Mouse (Mus musculus): ENCODE measurements at regions not wholly inside any gene's neighbourhood (a gene's known extent, or its start where the extent isn't known, plus 50 kb on each side); places are given as distances from the start of the nearest gene placed in this dataset.

- dilution Hi-C loops (cut with MboI; ENCODE audit: extremely low pct_ligation_motif_present, extremely low pct_unique_long_range_greater_than_20kb, low sequenced_read_pairs) (no loop called here), in situ Hi-C loops (cut with MboI; ENCODE audit: low pct_ligation_motif_present, low pct_unique_long_range_greater_than_20kb, low sequenced_read_pairs) (no loop called here)
- Histone ChIP-seq H3K27ac (ENCODE audit: insufficient read depth, low read depth) (no peak overlapping the region), H3K9ac (ENCODE audit: insufficient read depth, low read depth) (no peak overlapping the region), H3K4me2 (ENCODE audit: insufficient read depth, low read depth, poor library complexity, severe bottlenecking) (no peak overlapping the region), H3K79me2 (replicated peaks; ENCODE audit: control insufficient read depth, extremely low read depth, insufficient read depth, poor library complexity, severe bottlenecking) (no peaks in the 10 kb centered on the region), H3K4me1 (ENCODE audit: control insufficient read depth in 1 of 2, insufficient read depth in 2 of 2) (no peaks in the 10 kb centered on the region), H3K27me3 (replicated peaks) (no peaks in the 10 kb centered on the region), H3K9me3 (replicated peaks; ENCODE audit: low read length) (peaks cover 36% of the 10 kb centered on the region), H3K4me3 (replicated peaks in 1 of 3; ENCODE audit: low read depth in 2 of 3, low read length in 2 of 3, poor library complexity in 1 of 3) (no peak overlapping the region), H3K36me3 (replicated peaks in 1 of 2; ENCODE audit: control insufficient read depth in 1 of 2, insufficient read depth in 1 of 2, low read length in 1 of 2) (no peaks in the 10 kb centered on the region)
- no peak for TF ChIP-seq ETS1 (conservative IDR thresholded peaks at IDR 0.05; ENCODE audit: low read depth, low read length)
- no peak for TF ChIP-seq ZMIZ1 (IDR thresholded peaks at IDR 0.05; ENCODE audit: low read depth, low read length)
- no peak for TF ChIP-seq POLR2A (IDR thresholded peaks at IDR 0.05; ENCODE audit: low read depth, low read length)
- no peak for TF ChIP-seq SMC3 (IDR thresholded peaks at IDR 0.05; ENCODE audit: low read depth, low read length)
- no peak for TF ChIP-seq ZNF384 (IDR thresholded peaks at IDR 0.05; ENCODE audit: low read depth, low read length)
- TF ChIP-seq JUN (IDR thresholded peaks at IDR 0.05; ENCODE audit: insufficient read depth, low read depth, low read length), result no peak
- no peak for TF ChIP-seq MAZ (IDR thresholded peaks at IDR 0.05; ENCODE audit: low read depth, low read length)
- no peak for TF ChIP-seq HCFC1 (IDR thresholded peaks at IDR 0.05; ENCODE audit: low read depth, low read length)
- no peak for TF ChIP-seq RCOR1 (conservative IDR thresholded peaks at IDR 0.05; ENCODE audit: low read depth, low read length)
- no peak for TF ChIP-seq MXI1 (IDR thresholded peaks at IDR 0.05; ENCODE audit: low read depth, low read length)
- no peak for TF ChIP-seq RAD21 (IDR thresholded peaks at IDR 0.05; ENCODE audit: low read depth, low read length)
- TF ChIP-seq KAT2A (IDR thresholded peaks at IDR 0.05; ENCODE audit: insufficient replicate concordance, low read length), result no peak
- TF ChIP-seq POLR2AphosphoS2 (IDR thresholded peaks at IDR 0.05; ENCODE audit: low read depth, low read length), result no peak
- TF ChIP-seq JUND (conservative IDR thresholded peaks at IDR 0.05; ENCODE audit: low read depth, low read length), result no peak
- TF ChIP-seq TCF12 (IDR thresholded peaks at IDR 0.05; ENCODE audit: low read depth, low read length), result no peak
- TF ChIP-seq MAFK (IDR thresholded peaks at IDR 0.05; ENCODE audit: insufficient replicate concordance, low read length), result no peak
- TF ChIP-seq BHLHE40 (IDR thresholded peaks at IDR 0.05; ENCODE audit: low read depth, low read length), result no peak
- no peak for TF ChIP-seq ZC3H11A (IDR thresholded peaks at IDR 0.05; ENCODE audit: low read depth, low read length)
- TF ChIP-seq ZKSCAN1 (IDR thresholded peaks at IDR 0.05; ENCODE audit: borderline replicate concordance, low read depth, low read length), result no peak
- no peak for TF ChIP-seq E2F4 (IDR thresholded peaks at IDR 0.05; ENCODE audit: insufficient replicate concordance, low read depth, low read length)
- DNase-seq (ENCODE audit: extremely low read depth), result no peak
Observed at GRCm38 (mm10) chr3:50609341-50610012, 166.1 kb upstream of the Slc7a11 start.

DNA sequence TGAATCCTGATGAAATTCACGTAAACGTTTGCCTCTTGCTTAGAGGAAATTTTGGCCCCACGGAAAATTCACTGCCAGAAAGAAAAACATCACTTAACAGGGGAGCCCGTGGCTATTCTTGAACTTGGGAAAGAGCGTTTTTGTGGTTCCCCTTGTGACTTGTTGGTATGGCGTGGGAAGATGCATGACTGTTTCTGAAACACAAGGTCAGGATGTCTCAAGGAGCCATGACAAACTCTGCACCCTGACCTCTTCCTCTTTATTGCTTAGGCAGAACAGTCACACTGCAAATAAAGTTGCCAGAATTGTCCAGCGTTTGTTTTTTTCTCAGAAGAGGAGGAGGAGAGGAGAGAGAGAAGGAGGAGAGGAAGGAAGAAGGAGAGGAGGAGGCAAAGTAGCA lies 164.3 kb upstream of the Slc7a11 start:
- no peaks in the 10 kb centered on the region for H3K4me1 ChIP-seq (ENCODE audit: control insufficient read depth in 1 of 2, insufficient read depth in 2 of 2)
- H3K79me2 ChIP-seq (replicated peaks; ENCODE audit: control insufficient read depth, extremely low read depth, insufficient read depth, poor library complexity, severe bottlenecking), result no peaks in the 10 kb centered on the region
- H3K4me2 ChIP-seq (ENCODE audit: insufficient read depth, low read depth, poor library complexity, severe bottlenecking), result no peak overlapping the region
- H3K27me3 ChIP-seq (replicated peaks), result no peaks in the 10 kb centered on the region
- no peak overlapping the region for H3K9ac ChIP-seq (ENCODE audit: insufficient read depth, low read depth)
- in situ Hi-C loops (cut with MboI; ENCODE audit: low pct_ligation_motif_present, low pct_unique_long_range_greater_than_20kb, low sequenced_read_pairs), result no loop called here
- no peak overlapping the region for H3K4me3 ChIP-seq (replicated peaks in 1 of 3; ENCODE audit: low read depth in 2 of 3, low read length in 2 of 3, poor library complexity in 1 of 3)
- dilution Hi-C loops (cut with MboI; ENCODE audit: extremely low pct_ligation_motif_present, extremely low pct_unique_long_range_greater_than_20kb, low sequenced_read_pairs), result no loop called here
- H3K36me3 ChIP-seq (replicated peaks in 1 of 2; ENCODE audit: control insufficient read depth in 1 of 2, insufficient read depth in 1 of 2, low read length in 1 of 2), result no peaks in the 10 kb centered on the region
- TF ChIP-seq POLR2AphosphoS2 (IDR thresholded peaks at IDR 0.05; ENCODE audit: low read depth, low read length), result no peak
- TF ChIP-seq NELFE (IDR thresholded peaks at IDR 0.05; ENCODE audit: low read depth, low read length), result no peak
- no peak for DNase-seq (ENCODE audit: extremely low read depth)
- H3K9me3 ChIP-seq (replicated peaks; ENCODE audit: low read length), result peaks cover 40% of the 10 kb centered on the region
- H3K27ac ChIP-seq (ENCODE audit: insufficient read depth, low read depth), result no peak overlapping the region
